In genomic region chr7:29783871-29784551, GRCm38 (mm10) we compare ENCODE assay signal across 8 mouse cellular contexts. TPM values are rescaled to one million over a fixed set of nuclear protein-coding genes. Genes with fewer than 3 reads are reported as not detected.
DNase-seq lines count a peak whose midpoint lies in the region; ATAC-seq lines count a peak whose summit lies in the region.

Gene Zfp30, plus strand, starts transcription at chr7:29783998.

- peaks cover 31% of the 10 kb centered on the region for H3K4me1 ChIP-seq in hindbrain, embryonic 15.5 days (replicated peaks)

- H3K4me3 ChIP-seq in hindbrain, embryonic 15.5 days = peak within 1 kb of the TSS; percentile 84

- peak; percentile 95 for ATAC-seq in hindbrain, embryonic 15.5 days (ENCODE audit: low FRiP score, low read depth)

- peak within 1 kb of the TSS; percentile 94 for H3K27ac ChIP-seq in hindbrain, embryonic 15.5 days (replicated peaks)

- H3K27me3 ChIP-seq in hindbrain, embryonic 15.5 days = no peaks in the 10 kb centered on the region

- H3K9ac ChIP-seq in hindbrain, embryonic 15.5 days = peak within 1 kb of the TSS; percentile 91

- no peaks in the 10 kb centered on the region for H3K9me3 ChIP-seq in hindbrain, embryonic 15.5 days

- peak within 1 kb of the TSS; percentile 85 for H3K4me2 ChIP-seq in hindbrain, embryonic 15.5 days

- DNase-seq in R1 (ENCODE audit: low read depth, low spot score) = peak; percentile 96
- peak; percentile 93 to 96 for DNase-seq in cerebellum, postnatal 10 days
- DNase-seq in frontal cortex, postnatal 36 days (ENCODE audit: low spot score in 2 of 2) = peak; percentile 87
- DNase-seq in layer of hippocampus, postnatal 36 days = peak; percentile 83 to 85
- peak; percentile 74 for DNase-seq in lung, postnatal 25 days (ENCODE audit: low spot score)
- peak; percentile 97 for DNase-seq in retina, postnatal 1 day
- peak; percentile 83 for DNase-seq in thymus, postnatal 4 days

- WGBS in hindbrain, embryonic 15.5 days = under 1% methylated on average over 45 of the region's 45 CpGs

- H3K36me3 ChIP-seq in hindbrain, embryonic 15.5 days = peaks cover 14% of the 10 kb centered on the region

RNA-seq across cellular contexts. Expression of gene Zfp30, which starts in this region (rescaled TPM):
- polyA plus RNA-seq in hindbrain, embryonic 15.5 days (2015; fragmentation: Nextera tagmentation; extraction: Ambion mirVana) = 12.0 and 12.7 TPM in 2 replicates
- 10 to 100 TPM in 1 of 2 experiments, 1 to 10 TPM in 1; 9.9 to 10.4 TPM for total RNA-seq in layer of hippocampus, postnatal 36 days (2021)

Comparison
In these comparisons a context has a peak if more than half of its experiments do, and no peak if none do; other contexts are left out.
1. Peak in every context shown above with its lines: DNase-seq, ATAC-seq, H3K4me3 ChIP-seq and H3K27ac ChIP-seq.